Mouse (Mus musculus): ENCODE results near the gene Sec61a1. TPM values are rescaled to one million over a fixed set of nuclear protein-coding genes. Genes with fewer than 3 reads are reported as not detected.

Gene Sec61a1
- polyA plus RNA-seq, 2 experiments = 66.9 to 86.9 TPM

- no peak overlapping the region for H3K4me3 ChIP-seq (ENCODE audit: insufficient read depth in 1 of 2, low read depth in 2 of 2, low read length in 2 of 2)
- WGBS (ENCODE audit: insufficient replicate concordance) = 26% methylated on average over 10 of the region's 10 CpGs
- H3K9ac ChIP-seq (replicated peaks) = no peak overlapping the region
- H3K9me3 ChIP-seq (ENCODE audit: control insufficient read depth, low read length) = no peaks in the 10 kb centered on the region
- H3K36me3 ChIP-seq (replicated peaks; ENCODE audit: control insufficient read depth, insufficient read depth, low read depth) = no peaks in the 10 kb centered on the region
- peaks cover 2 to 23% of the 10 kb centered on the region in 2 experiments; a peak in 3 of 4 replicates for H3K4me1 ChIP-seq (replicated peaks; ENCODE audit: control insufficient read depth in 2 of 2, insufficient read depth in 2 of 2, low read length in 1 of 2)
- no peak for DNase-seq (ENCODE audit: low read depth in 3 of 3, low spot score in 3 of 3)
- ATAC-seq (ENCODE audit: insufficient read depth) = no peak
- H3K4me2 ChIP-seq (ENCODE audit: low read depth) = peak overlapping the region; percentile 1; the same call in 1 of the 2 replicates
- TF ChIP-seq EP300 (IDR thresholded peaks at IDR 0.05; ENCODE audit: low read depth) = no peak
- TF ChIP-seq CTCF (IDR thresholded peaks at IDR 0.05; ENCODE audit: low read depth) = no peak
- H3K27me3 ChIP-seq (ENCODE audit: control insufficient read depth, insufficient read depth, low read length) = no peaks in the 10 kb centered on the region
- no peak overlapping the region for H3K27ac ChIP-seq
Measured at GRCm38 (mm10) chr6:88545397-88545790, 26.7 kb upstream of the Sec61a1 start.

GRCm38 (mm10) chr6:88544644-88545396 lies 26.1 kb upstream of the Sec61a1 start:
- WGBS (ENCODE audit: insufficient replicate concordance) = 16% methylated on average over 11 of the region's 11 CpGs
- H3K27ac ChIP-seq = no peak overlapping the region
- peak; percentile 20 to 31 (median 24) for DNase-seq (ENCODE audit: low read depth in 3 of 3, low spot score in 3 of 3)

GRCm38 (mm10) chr6:88544241-88544640 lies 25.5 kb upstream of the Sec61a1 start:
- H3K4me2 ChIP-seq (ENCODE audit: low read depth) = no peak overlapping the region
- H3K9ac ChIP-seq (replicated peaks) = no peak overlapping the region
- no peak for ATAC-seq (ENCODE audit: insufficient read depth)
- no peaks in the 10 kb centered on the region for H3K9me3 ChIP-seq (ENCODE audit: control insufficient read depth, low read length)
- no peak for DNase-seq (ENCODE audit: low read depth in 3 of 3, low spot score in 3 of 3)
- no peak for TF ChIP-seq EP300 (IDR thresholded peaks at IDR 0.05; ENCODE audit: low read depth)
- no peak for TF ChIP-seq CTCF (IDR thresholded peaks at IDR 0.05; ENCODE audit: low read depth)
- 71% methylated on average over 3 of the region's 3 CpGs for WGBS (ENCODE audit: insufficient replicate concordance)
- H3K36me3 ChIP-seq (replicated peaks; ENCODE audit: control insufficient read depth, insufficient read depth, low read depth) = no peaks in the 10 kb centered on the region
- no peak overlapping the region for H3K27ac ChIP-seq
- H3K4me3 ChIP-seq (ENCODE audit: insufficient read depth in 1 of 2, low read depth in 2 of 2, low read length in 2 of 2) = no peak overlapping the region
- peaks cover 2 to 23% of the 10 kb centered on the region in 2 experiments; a peak in 3 of 4 replicates for H3K4me1 ChIP-seq (replicated peaks; ENCODE audit: control insufficient read depth in 2 of 2, insufficient read depth in 2 of 2, low read length in 1 of 2)
- H3K27me3 ChIP-seq (ENCODE audit: control insufficient read depth, insufficient read depth, low read length) = no peaks in the 10 kb centered on the region

More at GRCm38 (mm10) chr6:88544644-88545396, 26.1 kb upstream of the Sec61a1 start:
- H3K4me2 ChIP-seq (ENCODE audit: low read depth) = peak overlapping the region; percentile 1; the same call in 1 of the 2 replicates
- peak; percentile 27; the same call in 1 of the 2 replicates for TF ChIP-seq EP300 (IDR thresholded peaks at IDR 0.05; ENCODE audit: low read depth)
- TF ChIP-seq CTCF (IDR thresholded peaks at IDR 0.05; ENCODE audit: low read depth) = no peak
- H3K9ac ChIP-seq (replicated peaks) = no peak overlapping the region
- H3K27me3 ChIP-seq (ENCODE audit: control insufficient read depth, insufficient read depth, low read length) = no peaks in the 10 kb centered on the region
- no peak overlapping the region for H3K4me3 ChIP-seq (ENCODE audit: insufficient read depth in 1 of 2, low read depth in 2 of 2, low read length in 2 of 2)
- H3K4me1 ChIP-seq (replicated peaks; ENCODE audit: control insufficient read depth in 2 of 2, insufficient read depth in 2 of 2, low read length in 1 of 2) = peaks cover 2 to 23% of the 10 kb centered on the region in 2 experiments; a peak in 3 of 4 replicates
- H3K9me3 ChIP-seq (ENCODE audit: control insufficient read depth, low read length) = no peaks in the 10 kb centered on the region
- ATAC-seq (ENCODE audit: insufficient read depth) = no peak
- no peaks in the 10 kb centered on the region for H3K36me3 ChIP-seq (replicated peaks; ENCODE audit: control insufficient read depth, insufficient read depth, low read depth)

- 61% methylated on average over 2 of the region's 2 CpGs for WGBS (ENCODE audit: insufficient replicate concordance)
- Histone ChIP-seq H3K27ac (no peak overlapping the region), H3K4me2 (ENCODE audit: low read depth) (no peak overlapping the region), H3K4me3 (ENCODE audit: insufficient read depth in 1 of 2, low read depth in 2 of 2, low read length in 2 of 2) (no peak overlapping the region), H3K9me3 (ENCODE audit: control insufficient read depth, low read length) (no peaks in the 10 kb centered on the region), H3K27me3 (ENCODE audit: control insufficient read depth, insufficient read depth, low read length) (no peaks in the 10 kb centered on the region), H3K4me1 (replicated peaks; ENCODE audit: control insufficient read depth in 2 of 2, insufficient read depth in 2 of 2, low read length in 1 of 2) (peaks cover 0 to 5% of the 10 kb centered on the region in 2 experiments; a peak in 3 of 4 replicates), H3K9ac (replicated peaks) (no peak overlapping the region), H3K36me3 (replicated peaks; ENCODE audit: control insufficient read depth, insufficient read depth, low read depth) (no peaks in the 10 kb centered on the region)
- no peak for DNase-seq (ENCODE audit: low read depth in 3 of 3, low spot score in 3 of 3)
- ATAC-seq (ENCODE audit: insufficient read depth) = no peak
- TF ChIP-seq EP300 (IDR thresholded peaks at IDR 0.05; ENCODE audit: low read depth) (no peak), CTCF (IDR thresholded peaks at IDR 0.05; ENCODE audit: low read depth) (no peak)
Measured at GRCm38 (mm10) chr6:88540093-88540755, 21.5 kb upstream of the Sec61a1 start.

- Histone ChIP-seq H3K4me1 (replicated peaks; ENCODE audit: control insufficient read depth in 2 of 2, insufficient read depth in 2 of 2, low read length in 1 of 2) (no peaks in the 10 kb centered on the region), H3K4me3 (ENCODE audit: insufficient read depth in 1 of 2, low read depth in 2 of 2, low read length in 2 of 2) (no peak overlapping the region), H3K9me3 (ENCODE audit: control insufficient read depth, low read length) (no peaks in the 10 kb centered on the region), H3K4me2 (ENCODE audit: low read depth) (no peak overlapping the region), H3K27ac (no peak overlapping the region), H3K9ac (replicated peaks) (no peak overlapping the region), H3K27me3 (ENCODE audit: control insufficient read depth, insufficient read depth, low read length) (no peaks in the 10 kb centered on the region), H3K36me3 (replicated peaks; ENCODE audit: control insufficient read depth, insufficient read depth, low read depth) (no peaks in the 10 kb centered on the region)
- TF ChIP-seq EP300 (IDR thresholded peaks at IDR 0.05; ENCODE audit: low read depth) (no peak), CTCF (IDR thresholded peaks at IDR 0.05; ENCODE audit: low read depth) (no peak)
- DNase-seq (ENCODE audit: low read depth in 3 of 3, low spot score in 3 of 3) (no peak), ATAC-seq (ENCODE audit: insufficient read depth) (no peak)
Measured at GRCm38 (mm10) chr6:88530306-88530705, 11.6 kb upstream of the Sec61a1 start.
